Mouse (Mus musculus) MEL (cell line): ENCODE measurements around the gene Hagh. TPM values are rescaled to one million over a fixed set of nuclear protein-coding genes. Genes with fewer than 3 reads are reported as not detected.
A peak's percentile ranks its signal among the peaks of the same experiment; 100 is the strongest.

Experiments
- DNase-seq: peaks from one replicate; pipeline ENCODE4 v3.0.0; 2011; ENCODE audit warnings: low read depth, low spot score
- H3K27ac ChIP-seq: 2 replicates; pipeline ENCODE4 v1.5.1; 2012; ENCODE audit warnings: low read depth, mild to moderate bottlenecking, control low read depth, low read length, moderate library complexity; ENCODE audit not compliant: control insufficient read depth
- H3K27me3 ChIP-seq, 2 experiments: fragments of 150-350 bp in 1 of 2; sonication (generic) in 1 of 2; 2 replicates each; pipeline ENCODE4 v1.6.1; 2012; ENCODE audit warnings: low read length in 2 of 2, mild to moderate bottlenecking in 2 of 2, improper control_type of control experiment in 1 of 2, moderate library complexity in 1 of 2; ENCODE audit not compliant: insufficient read depth in 2 of 2, control insufficient read depth in 1 of 2
- H3K36me3 ChIP-seq, 2 experiments: 2 replicates each; pipeline ENCODE4 v1.6.1; 2012 to 2014; ENCODE audit warnings: low read length in 2 of 2, improper control_type of control experiment in 1 of 2, inconsistent platforms in 1 of 2, mild to moderate bottlenecking in 1 of 2; ENCODE audit not compliant: insufficient read depth in 2 of 2, control insufficient read depth in 1 of 2
- H3K4me1 ChIP-seq, 2 experiments: fragments of 150-350 bp in 1 of 2; sonication (generic) in 1 of 2; 2 replicates each; pipeline ENCODE4 v1.6.1; 2012; ENCODE audit warnings: low read length in 2 of 2, improper control_type of control experiment in 1 of 2, mild to moderate bottlenecking in 1 of 2; ENCODE audit not compliant: insufficient read depth in 2 of 2, control insufficient read depth in 1 of 2
- H3K4me3 ChIP-seq, 2 experiments: fragments of 150-350 bp in 1 of 2; sonication (generic) in 1 of 2; 2 replicates each; pipeline ENCODE4 v1.5.1; 2012; ENCODE audit warnings: low read depth in 2 of 2, low read length in 2 of 2, mild to moderate bottlenecking in 2 of 2, moderate library complexity in 2 of 2, control low read depth in 1 of 2, improper control_type of control experiment in 1 of 2; ENCODE audit not compliant: control insufficient read depth in 1 of 2, insufficient read depth in 1 of 2
- H3K79me2 ChIP-seq: 2 replicates; pipeline ENCODE4 v1.6.1; 2012; ENCODE audit warnings: mild to moderate bottlenecking, low read length, moderate library complexity; ENCODE audit not compliant: control insufficient read depth, poor library complexity, insufficient read depth
- H3K9ac ChIP-seq: 2 replicates; pipeline ENCODE4 v1.6.1; 2012; ENCODE audit warnings: low read depth, mild to moderate bottlenecking, control low read depth, low read length, moderate library complexity; ENCODE audit not compliant: control insufficient read depth, poor library complexity, severe bottlenecking
- H3K9me3 ChIP-seq: fragments of 150-350 bp; sonication (generic); replicated peaks from 2 replicates; pipeline ENCODE4 v1.6.1; 2012; ENCODE audit warnings: mild to moderate bottlenecking, low read length, improper control_type of control experiment, moderate library complexity; ENCODE audit not compliant: insufficient read depth
- BHLHE40 ChIP-seq: IDR thresholded peaks from 2 replicates; pipeline ENCODE4 v1.6.1; 2012; ENCODE audit warnings: low read depth, mild to moderate bottlenecking, inconsistent platforms, low read length, improper control_type of control experiment, borderline replicate concordance
- CTCF ChIP-seq, 3 experiments: IDR thresholded peaks in 2 of 3; conservative IDR thresholded peaks in 1 of 3; 2 replicates each; pipeline ENCODE4 v1.5.1; 2011 to 2012; ENCODE audit warnings: low read length in 3 of 3, low read depth in 2 of 3, mild to moderate bottlenecking in 2 of 3, improper control_type of control experiment in 1 of 3, inconsistent platforms in 1 of 3, mixed read lengths in 1 of 3, moderate library complexity in 1 of 3; ENCODE audit not compliant: control insufficient read depth in 1 of 3, insufficient read depth in 1 of 3, poor library complexity in 1 of 3, severe bottlenecking in 1 of 3
- EP300 ChIP-seq, 2 experiments: IDR thresholded peaks; 2 replicates each; pipeline ENCODE4 v1.6.1; 2011; ENCODE audit warnings: improper control_type of control experiment in 2 of 2, low read length in 2 of 2, low read depth in 1 of 2, mild to moderate bottlenecking in 1 of 2
- MAZ ChIP-seq: IDR thresholded peaks from 2 replicates; pipeline ENCODE4 v1.6.1; 2012; ENCODE audit warnings: low read depth, mild to moderate bottlenecking, inconsistent platforms, low read length, improper control_type of control experiment
- MXI1 ChIP-seq: IDR thresholded peaks from 2 replicates; pipeline ENCODE4 v1.6.1; 2011; ENCODE audit warnings: mild to moderate bottlenecking, low read depth, low read length, improper control_type of control experiment
- NELFE ChIP-seq: IDR thresholded peaks from 2 replicates; pipeline ENCODE4 v1.6.1; 2011; ENCODE audit warnings: low read depth, low read length, improper control_type of control experiment
- POLR2AphosphoS2 ChIP-seq: IDR thresholded peaks from 2 replicates; pipeline ENCODE4 v1.6.1; 2011; ENCODE audit warnings: low read length, improper control_type of control experiment
- RAD21 ChIP-seq: IDR thresholded peaks from 2 replicates; pipeline ENCODE4 v1.6.1; 2011; ENCODE audit warnings: mild to moderate bottlenecking, low read depth, low read length, improper control_type of control experiment
- RCOR1 ChIP-seq: IDR thresholded peaks from 2 replicates; pipeline ENCODE4 v1.6.1; 2012; ENCODE audit warnings: low read depth, mild to moderate bottlenecking, inconsistent platforms, low read length, improper control_type of control experiment
- SIN3A ChIP-seq: IDR thresholded peaks from 2 replicates; pipeline ENCODE4 v1.6.1; 2012; ENCODE audit warnings: low read length, improper control_type of control experiment, inconsistent platforms
- TAL1 ChIP-seq: IDR thresholded peaks from 2 replicates; pipeline ENCODE4 v1.6.1; 2012; ENCODE audit warnings: mild to moderate bottlenecking, inconsistent platforms, low read length, moderate library complexity, mixed read lengths
- USF1 ChIP-seq: IDR thresholded peaks from 2 replicates; pipeline ENCODE4 v1.6.1; 2014; ENCODE audit warnings: low read depth, mild to moderate bottlenecking, inconsistent platforms, low read length, improper control_type of control experiment, moderate library complexity
- USF2 ChIP-seq, 2 experiments: IDR thresholded peaks; 2 replicates each; pipeline ENCODE4 v1.6.1; 2011 to 2012; ENCODE audit warnings: improper control_type of control experiment in 2 of 2, low read length in 2 of 2, borderline replicate concordance in 1 of 2, inconsistent platforms in 1 of 2, low read depth in 1 of 2, mild to moderate bottlenecking in 1 of 2; ENCODE audit not compliant: insufficient read depth in 1 of 2
- ZC3H11A ChIP-seq: IDR thresholded peaks from 2 replicates; pipeline ENCODE4 v1.6.1; 2012; ENCODE audit warnings: low read depth, mild to moderate bottlenecking, inconsistent platforms, low read length, improper control_type of control experiment
- ZMIZ1 ChIP-seq: IDR thresholded peaks from 2 replicates; pipeline ENCODE4 v1.6.1; 2012; ENCODE audit warnings: low read depth, mild to moderate bottlenecking, inconsistent platforms, low read length, improper control_type of control experiment, moderate library complexity
- polyA plus RNA-seq, 2 experiments: library from polyadenylated mRNA; stranded (reverse) in 1 of 2; unstranded in 1 of 2; fragments of >175 nt in 1 of 2; fragments of >200 nt in 1 of 2; gene quantifications; 2 replicates each; pipeline versions ENCODE4 v1.2.1 to v1.2.4; 2012; ENCODE audit warnings: low replicate concordance in 2 of 2, low read depth in 1 of 2; ENCODE audit not compliant: insufficient read length in 2 of 2, insufficient read depth in 1 of 2, missing spikeins in 1 of 2
- total RNA-seq: library from RNA; depleted of rRNA; stranded (reverse); fragments of 300-350 nt; gene quantifications from 2 replicates; pipeline ENCODE4 v1.2.3, GENCODE M21; 2012

Hagh gene
- total and polyA plus RNA-seq, 3 experiments, result 37.5 to 49.6 TPM; not detected in 1

- Histone ChIP-seq H3K27me3 (peaks cover 7% of the 10 kb centered on the region in 2 experiments), H3K4me1 (no peaks in the 10 kb centered on the region), H3K4me3 (0 out of 4 replicates have a peak overlapping the region, but pooled peaks have one; percentile 16 to 17), H3K9ac (no peak overlapping the region), H3K9me3 (no peaks in the 10 kb centered on the region), H3K27ac (no peak overlapping the region), H3K36me3 (no peaks in the 10 kb centered on the region), H3K79me2 (no peaks in the 10 kb centered on the region)
- no peak for DNase-seq
- TF ChIP-seq ZC3H11A, result no peak
- TF ChIP-seq RAD21, result no peak
- no peak for TF ChIP-seq TAL1
- TF ChIP-seq BHLHE40, result no peak
These were observed 21.8 kb upstream of the Hagh start for GRCm38 (mm10) chr17:24818172-24818571.

- peaks cover 5 to 7% of the 10 kb centered on the region in 2 experiments for H3K27me3 ChIP-seq
- no peaks in the 10 kb centered on the region for H3K9me3 ChIP-seq
- no peaks in the 10 kb centered on the region for H3K36me3 ChIP-seq
- H3K79me2 ChIP-seq, result no peaks in the 10 kb centered on the region
- H3K4me1 ChIP-seq, result no peaks in the 10 kb centered on the region
- H3K9ac ChIP-seq, result no peak overlapping the region
- no peak overlapping the region for H3K27ac ChIP-seq
- no peak overlapping the region for H3K4me3 ChIP-seq
- TF ChIP-seq EP300 (IDR thresholded peaks at IDR 0.05; ENCODE audit: low read depth in 1 of 2, low read length in 2 of 2), result no peak
- TF ChIP-seq NELFE, result no peak
- TF ChIP-seq MAZ, result no peak
- no peak for TF ChIP-seq TAL1
- no peak for TF ChIP-seq ZMIZ1
- DNase-seq, result no peak
These were observed 20.5 kb upstream of the Hagh start for GRCm38 (mm10) chr17:24819469-24819868.

- no peak overlapping the region for H3K27ac ChIP-seq
These were observed 18.3 kb upstream of the Hagh start for GRCm38 (mm10) chr17:24821351-24822280.

More at GRCm38 (mm10) chr17:24821351-24822280, 18.3 kb upstream of the Hagh start:
- H3K4me1 ChIP-seq, result no peaks in the 10 kb centered on the region
- H3K9ac ChIP-seq, result no peak overlapping the region
- H3K36me3 ChIP-seq, result no peaks in the 10 kb centered on the region
- H3K27me3 ChIP-seq, result peaks cover 4 to 7% of the 10 kb centered on the region in 2 experiments; a peak in 3 of 4 replicates
- TF ChIP-seq MAZ, result no peak
- no peak for TF ChIP-seq MXI1
- no peak for TF ChIP-seq CTCF (IDR thresholded peaks at IDR 0.05 in 2 of 3, conservative IDR thresholded peaks at IDR 0.05 in 1 of 3; ENCODE audit: control insufficient read depth in 1 of 3, insufficient read depth in 1 of 3, low read depth in 2 of 3, low read length in 3 of 3, poor library complexity in 1 of 3, severe bottlenecking in 1 of 3)
- no peak for TF ChIP-seq RCOR1
- TF ChIP-seq SIN3A, result no peak
- TF ChIP-seq USF2 (IDR thresholded peaks at IDR 0.05; ENCODE audit: borderline replicate concordance in 1 of 2, insufficient read depth in 1 of 2, low read depth in 1 of 2, low read length in 2 of 2), result no peak
- no peak for TF ChIP-seq EP300 (IDR thresholded peaks at IDR 0.05; ENCODE audit: low read depth in 1 of 2, low read length in 2 of 2)
- TF ChIP-seq BHLHE40, result no peak
- no peak for TF ChIP-seq USF1
- TF ChIP-seq POLR2AphosphoS2, result no peak
- DNase-seq, result no peak
- H3K79me2 ChIP-seq, result no peaks in the 10 kb centered on the region
- no peaks in the 10 kb centered on the region for H3K9me3 ChIP-seq
- no peak overlapping the region for H3K4me3 ChIP-seq
